Mouse (Mus musculus): ENCODE data around the gene Grasp. TPM values are rescaled to one million over a fixed set of nuclear protein-coding genes. Genes with fewer than 3 reads are reported as not detected.

The Grasp gene
- total and polyA plus RNA-seq, 2 experiments, result 0.92 to 1.5 TPM

DNA sequence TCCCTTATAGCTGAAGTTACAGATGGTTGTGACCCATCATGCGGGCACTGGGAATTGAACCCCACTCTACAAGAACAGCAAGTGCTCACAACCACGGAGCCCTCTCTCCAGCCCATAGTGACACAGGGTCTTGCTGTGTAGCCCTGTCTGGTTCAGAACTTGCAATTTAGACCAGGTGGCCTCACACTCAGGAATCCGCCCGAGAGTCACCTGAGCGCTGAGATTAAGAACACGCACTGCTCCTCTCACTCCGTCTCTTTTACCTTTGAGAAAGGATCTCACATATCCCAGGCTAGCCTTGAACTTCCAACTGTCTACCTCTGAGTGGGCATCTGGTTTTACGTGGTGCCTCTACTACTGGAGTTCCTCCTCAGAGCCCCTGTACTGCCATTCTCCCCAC lies 39.7 kb upstream of the Grasp start:
- WGBS, result 98% methylated on average over 8 of the region's 8 CpGs
- TF ChIP-seq POLR2A (IDR thresholded peaks at IDR 0.05; ENCODE audit: extremely low read depth, insufficient read depth, low read length) (no peak), CTCF (IDR thresholded peaks at IDR 0.05; ENCODE audit: low read depth, low read length) (no peak)
- Histone ChIP-seq H3K9ac (ENCODE audit: low read depth, low read length) (no peak overlapping the region), H3K4me1 (ENCODE audit: control insufficient read depth, insufficient read depth, low read length) (peaks cover 4% of the 10 kb centered on the region; the same call in 1 of the 2 replicates), H3K4me3 (ENCODE audit: insufficient read depth, low read depth, low read length) (no peak overlapping the region), H3K36me3 (ENCODE audit: control insufficient read depth, insufficient read depth, low read length) (no peaks in the 10 kb centered on the region), H3K79me2 (ENCODE audit: control insufficient read depth, insufficient read depth, low read length) (peaks cover 19% of the 10 kb centered on the region; the same call in 1 of the 2 replicates), H3K27me3 (ENCODE audit: control insufficient read depth, insufficient read depth, low read length) (no peaks in the 10 kb centered on the region), H3K27ac (replicated peaks; ENCODE audit: insufficient read depth, low read depth, low read length) (no peak overlapping the region)
- no peak for DNase-seq (ENCODE audit: extremely low read depth, low read depth, low spot score)

DNA sequence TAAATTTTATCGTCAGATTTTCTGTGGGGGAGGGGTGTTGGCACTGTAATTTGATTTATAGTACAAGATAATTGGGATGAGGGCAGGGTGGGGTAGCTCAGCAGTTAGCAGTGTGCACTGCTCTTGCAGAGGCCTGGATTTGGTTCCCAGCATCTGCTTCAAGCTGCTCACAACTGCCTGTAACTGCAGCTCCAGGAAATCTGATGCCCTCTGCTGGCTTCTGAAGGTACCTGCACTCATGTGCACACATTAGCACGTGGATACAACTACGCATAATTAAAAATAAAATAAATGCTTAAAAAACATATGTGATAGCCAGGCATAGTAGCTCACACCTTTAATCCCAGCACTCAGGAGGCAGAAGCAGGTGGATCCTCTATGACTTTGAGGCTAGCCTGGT lies 38.4 kb upstream of the Grasp start:
- Histone ChIP-seq H3K36me3 (ENCODE audit: control insufficient read depth, insufficient read depth, low read length) (no peaks in the 10 kb centered on the region), H3K9ac (ENCODE audit: low read depth, low read length) (no peak overlapping the region), H3K4me1 (ENCODE audit: control insufficient read depth, insufficient read depth, low read length) (peaks cover 13% of the 10 kb centered on the region), H3K79me2 (ENCODE audit: control insufficient read depth, insufficient read depth, low read length) (peaks cover 13% of the 10 kb centered on the region; the same call in 1 of the 2 replicates), H3K27me3 (ENCODE audit: control insufficient read depth, insufficient read depth, low read length) (no peaks in the 10 kb centered on the region), H3K27ac (replicated peaks; ENCODE audit: insufficient read depth, low read depth, low read length) (no peak overlapping the region), H3K4me3 (ENCODE audit: insufficient read depth, low read depth, low read length) (no peak overlapping the region)
- no peak for DNase-seq (ENCODE audit: extremely low read depth, low read depth, low spot score)
- WGBS, result 95% methylated on average over 3 of the region's 3 CpGs
- TF ChIP-seq CTCF (IDR thresholded peaks at IDR 0.05; ENCODE audit: low read depth, low read length) (0 out of 2 replicates have a peak, but pooled peaks have one; percentile 5), POLR2A (IDR thresholded peaks at IDR 0.05; ENCODE audit: extremely low read depth, insufficient read depth, low read length) (no peak)

DNA sequence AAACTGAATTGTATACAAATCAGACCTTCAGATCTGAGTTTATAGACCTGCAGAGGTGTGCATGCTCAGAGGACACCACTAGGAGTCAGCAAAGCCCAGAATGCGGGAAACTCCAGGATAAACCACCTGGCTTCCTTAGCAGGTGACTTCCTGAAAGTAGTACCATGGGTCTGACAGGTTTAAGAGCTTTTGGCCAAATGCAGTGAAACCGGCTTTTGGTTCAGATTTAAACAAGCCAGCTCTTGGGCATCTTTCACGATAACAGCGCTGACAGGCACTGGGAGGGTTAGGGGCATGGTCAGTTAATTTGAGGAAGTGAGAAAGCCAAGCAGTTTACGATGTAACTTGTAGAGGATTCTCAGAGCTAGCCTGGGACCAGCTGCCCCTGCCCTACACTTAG lies 36.1 kb upstream of the Grasp start:
- no peak overlapping the region for H3K27ac ChIP-seq (replicated peaks; ENCODE audit: insufficient read depth, low read depth, low read length)
- TF ChIP-seq CTCF (IDR thresholded peaks at IDR 0.05; ENCODE audit: low read depth, low read length) (no peak; the same call in 1 of the 2 replicates), POLR2A (IDR thresholded peaks at IDR 0.05; ENCODE audit: extremely low read depth, insufficient read depth, low read length) (no peak)

DNA sequence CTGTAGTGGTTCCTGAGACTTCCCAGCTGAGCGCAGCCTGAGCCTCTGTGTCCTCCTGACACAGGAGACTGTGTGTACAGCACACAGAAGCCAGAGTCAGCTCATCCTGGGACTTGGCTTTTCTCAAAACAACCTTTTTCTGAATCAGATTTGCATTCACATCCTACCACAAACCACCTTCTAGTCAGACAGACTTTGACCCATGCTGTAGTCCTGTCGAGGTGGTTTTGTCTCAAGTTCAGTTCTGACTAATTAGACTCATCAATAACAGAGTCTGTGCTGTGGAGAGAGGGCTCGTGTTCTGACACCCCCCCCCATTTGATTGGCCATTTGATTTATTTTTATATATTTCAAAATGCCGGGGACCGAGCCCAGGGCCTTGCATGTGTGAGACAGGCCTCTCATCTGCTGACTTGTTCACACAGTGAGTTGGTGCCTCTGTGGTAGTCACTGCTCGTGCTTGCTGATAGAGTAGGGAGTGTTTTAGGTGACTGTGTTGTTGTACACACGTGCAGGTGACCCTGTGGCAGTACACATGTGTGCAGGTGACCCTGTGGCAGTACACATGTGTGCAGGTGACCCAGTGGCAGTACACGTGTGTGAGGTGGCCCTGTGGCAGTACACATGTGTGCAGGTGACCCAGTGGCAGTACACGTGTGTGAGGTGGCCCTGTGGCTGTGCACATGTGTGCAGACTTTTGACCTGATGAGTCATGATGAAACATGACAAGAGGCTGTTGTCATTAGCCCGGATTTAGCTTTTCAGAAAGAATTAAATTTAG lies 33.8 kb upstream of the Grasp start:
- no peaks in the 10 kb centered on the region for H3K27me3 ChIP-seq (ENCODE audit: control insufficient read depth, insufficient read depth, low read length)
- H3K4me1 ChIP-seq (ENCODE audit: control insufficient read depth, insufficient read depth, low read length), result peaks cover 34% of the 10 kb centered on the region
- H3K4me3 ChIP-seq (ENCODE audit: insufficient read depth, low read depth, low read length), result no peak overlapping the region
- peak overlapping the region; percentile 29 for H3K27ac ChIP-seq (replicated peaks; ENCODE audit: insufficient read depth, low read depth, low read length)
- no peaks in the 10 kb centered on the region for H3K36me3 ChIP-seq (ENCODE audit: control insufficient read depth, insufficient read depth, low read length)
- no peak overlapping the region for H3K9ac ChIP-seq (ENCODE audit: low read depth, low read length)
- WGBS, result 38% methylated on average over 10 of the region's 10 CpGs
- peak; percentile 51 for DNase-seq (ENCODE audit: extremely low read depth, low read depth, low spot score)
- H3K79me2 ChIP-seq (ENCODE audit: control insufficient read depth, insufficient read depth, low read length), result no peaks in the 10 kb centered on the region; the same call in 1 of the 2 replicates
- TF ChIP-seq POLR2A (IDR thresholded peaks at IDR 0.05; ENCODE audit: extremely low read depth, insufficient read depth, low read length) (no peak), CTCF (IDR thresholded peaks at IDR 0.05; ENCODE audit: low read depth, low read length) (no peak)

More for the DNA sequence above, 36.1 kb upstream of the Grasp start:
- H3K9ac ChIP-seq (ENCODE audit: low read depth, low read length), result no peak overlapping the region
- WGBS, result 92% methylated on average over 5 of the region's 5 CpGs
- H3K36me3 ChIP-seq (ENCODE audit: control insufficient read depth, insufficient read depth, low read length), result no peaks in the 10 kb centered on the region
- H3K79me2 ChIP-seq (ENCODE audit: control insufficient read depth, insufficient read depth, low read length), result peaks cover 8% of the 10 kb centered on the region; the same call in 1 of the 2 replicates
- peaks cover 16% of the 10 kb centered on the region for H3K4me1 ChIP-seq (ENCODE audit: control insufficient read depth, insufficient read depth, low read length)
- DNase-seq (ENCODE audit: extremely low read depth, low read depth, low spot score), result no peak
- no peak overlapping the region for H3K4me3 ChIP-seq (ENCODE audit: insufficient read depth, low read depth, low read length)
- H3K27me3 ChIP-seq (ENCODE audit: control insufficient read depth, insufficient read depth, low read length), result no peaks in the 10 kb centered on the region

DNA sequence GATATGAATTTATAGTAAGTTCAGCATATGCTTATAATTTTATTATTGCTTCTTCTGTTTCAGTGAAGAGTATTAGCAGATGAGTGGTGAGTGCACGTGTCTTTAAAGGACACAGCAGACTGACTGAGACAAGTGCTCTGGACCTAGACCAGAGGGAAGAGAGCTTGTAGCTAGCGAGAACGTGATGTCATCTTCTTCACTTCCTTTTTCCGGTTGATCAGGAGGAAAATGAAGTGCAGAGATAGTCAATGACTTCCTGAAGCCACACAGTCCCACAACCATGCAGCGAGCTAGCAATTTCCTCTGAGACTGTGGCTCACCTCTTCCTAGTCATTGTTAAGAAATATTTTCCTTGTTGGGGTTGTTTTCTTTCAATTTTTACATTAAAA lies 33.2 kb upstream of the Grasp start:
- H3K36me3 ChIP-seq (ENCODE audit: control insufficient read depth, insufficient read depth, low read length), result no peaks in the 10 kb centered on the region
- H3K4me1 ChIP-seq (ENCODE audit: control insufficient read depth, insufficient read depth, low read length), result peaks cover 38% of the 10 kb centered on the region
- H3K4me3 ChIP-seq (ENCODE audit: insufficient read depth, low read depth, low read length), result no peak overlapping the region
- H3K27ac ChIP-seq (replicated peaks; ENCODE audit: insufficient read depth, low read depth, low read length), result no peak overlapping the region
- peak; percentile 46 for DNase-seq (ENCODE audit: extremely low read depth, low read depth, low spot score)
- 62% methylated on average over 5 of the region's 5 CpGs for WGBS
- H3K27me3 ChIP-seq (ENCODE audit: control insufficient read depth, insufficient read depth, low read length), result no peaks in the 10 kb centered on the region
- TF ChIP-seq CTCF (IDR thresholded peaks at IDR 0.05; ENCODE audit: low read depth, low read length) (no peak), POLR2A (IDR thresholded peaks at IDR 0.05; ENCODE audit: extremely low read depth, insufficient read depth, low read length) (no peak)
- no peak overlapping the region for H3K9ac ChIP-seq (ENCODE audit: low read depth, low read length)
- H3K79me2 ChIP-seq (ENCODE audit: control insufficient read depth, insufficient read depth, low read length), result no peaks in the 10 kb centered on the region

Data from liver, adult 2 months (tissue).